Comparison of ENCODE assay signal across 16 mouse cellular contexts in genomic region chr4:118509050-118509449, GRCm38 (mm10). TPM values are rescaled to one million over a fixed set of nuclear protein-coding genes. Genes with fewer than 3 reads are reported as not detected.
DNase-seq lines count a peak whose midpoint lies in the region; ATAC-seq lines count a peak whose summit lies in the region.
"Had no signal": no experiment of that assay in that cellular context is flagged by ENCODE, and none has a peak within 500 bp of the region (broad histone marks: within the 10 kb centered on the region; RNA-seq: fewer than 3 reads in every experiment).

No protein-coding gene starts in this region.

- ATAC-seq in heart, embryonic 11.5 days (replicated peaks; ENCODE audit: insufficient number of reproducible peaks, low FRiP score, low TSS enrichment): no peak
- ATAC-seq in erythroid progenitor cell, adult 5-6 weeks (replicated peaks; ENCODE audit: low FRiP score, poor library complexity, severe bottlenecking): no peak
- ATAC-seq in granulocyte monocyte progenitor cell, adult 5-6 weeks (replicated peaks; ENCODE audit: poor library complexity, severe bottlenecking): no peak
- ATAC-seq: Patski had no signal

- no peak overlapping the region for H3K9ac ChIP-seq in heart, embryonic 11.5 days (ENCODE audit: low read depth, low read length)
- H3K9ac ChIP-seq: embryonic facial prominence, embryonic 15.5 days; liver, embryonic 14.5 days had no signal

- H3K27me3 ChIP-seq in heart, embryonic 11.5 days (ENCODE audit: control insufficient read depth, insufficient read depth, low read length): no peaks in the 10 kb centered on the region
- H3K27me3 ChIP-seq: embryonic facial prominence, embryonic 15.5 days; Patski had no signal

- peak; percentile 25 to 65 for DNase-seq in heart, adult 18-20 months
- peak; percentile 8 for DNase-seq in retina, postnatal 1 day
- no peak for DNase-seq in retina, embryonic 14.5 days (ENCODE audit: low spot score)
- peak; percentile 29 for DNase-seq in brain, adult 2 months (ENCODE audit: low read depth, low spot score)
- peak; percentile 23 for DNase-seq in heart, postnatal 4 days
- DNase-seq: adrenal gland, postnatal 14 days; cerebellum, adult 11 months had no signal

- H3K4me2 ChIP-seq in heart, embryonic 11.5 days: no peak overlapping the region
- H3K4me2 ChIP-seq: embryonic facial prominence, embryonic 15.5 days had no signal

- no peaks in the 10 kb centered on the region for H3K4me1 ChIP-seq in heart, embryonic 11.5 days (ENCODE audit: control insufficient read depth, insufficient read depth, low read length)
- H3K4me1 ChIP-seq: embryonic facial prominence, embryonic 15.5 days had no signal

- H3K36me3 ChIP-seq in heart, embryonic 11.5 days (ENCODE audit: control insufficient read depth, insufficient read depth, low read length): no peaks in the 10 kb centered on the region
- H3K36me3 ChIP-seq: embryonic facial prominence, embryonic 15.5 days had no signal

- 18% methylated on average over 6 of the region's 6 CpGs for WGBS in heart, embryonic 11.5 days (ENCODE audit: insufficient replicate concordance)

- H3K4me3 ChIP-seq in heart, embryonic 11.5 days (ENCODE audit: low read depth, low read length): no peak overlapping the region
- H3K4me3 ChIP-seq: embryonic facial prominence, embryonic 15.5 days had no signal

- H3K27ac ChIP-seq in heart, embryonic 11.5 days (ENCODE audit: low read depth, low read length): no peak overlapping the region
- H3K27ac ChIP-seq: embryonic facial prominence, embryonic 15.5 days; liver, embryonic 14.5 days had no signal

- no peaks in the 10 kb centered on the region for H3K9me3 ChIP-seq in heart, embryonic 11.5 days (replicated peaks; ENCODE audit: control insufficient read depth, low read length)
- H3K9me3 ChIP-seq: embryonic facial prominence, embryonic 15.5 days had no signal

RNA-seq across cellular contexts. Expression of gene 2610528J11Rik, which starts 17.7 kb away (rescaled TPM):
- total RNA-seq in heart, adult 18-20 months (2021): not detected
- 0.31 and 0.39 TPM in 2 replicates for polyA plus RNA-seq in heart, embryonic 11.5 days (2014; fragmentation: Nextera tagmentation; extraction: Ambion mirVana)
- not detected for total RNA-seq in heart, postnatal 4 days (2021)
- not detected in 2 replicates for total RNA-seq in erythroid progenitor cell, adult 5-6 weeks (2015; ENCODE audit: low replicate concordance)
- total RNA-seq in erythroid progenitor cell, adult 5-6 weeks (2017; ENCODE audit: low replicate concordance): not detected in 2 replicates
- total RNA-seq in granulocyte monocyte progenitor cell, adult 5-6 weeks (2014; fragmentation: Nextera tagmentation): not detected in 2 replicates
- total RNA-seq in granulocyte monocyte progenitor cell, adult 5-6 weeks (2017): not detected in 2 replicates
- total RNA-seq: left cerebral cortex, postnatal 10 days; megakaryocyte-erythroid progenitor cell, adult 5-6 weeks had no signal
- polyA plus RNA-seq: Patski had no signal

RNA-seq across cellular contexts. Expression of gene Tie1, which starts 19.2 kb away (rescaled TPM):
- 10 to 100 TPM; 47.5 to 56.8 TPM for total RNA-seq in heart, adult 18-20 months (2021)
- 34.6 and 40.9 TPM in 2 replicates for polyA plus RNA-seq in heart, embryonic 11.5 days (2014; fragmentation: Nextera tagmentation; extraction: Ambion mirVana)
- total RNA-seq in heart, postnatal 4 days (2021): 10 to 100 TPM; 86.2 to 88.9 TPM
- not detected in 2 replicates for total RNA-seq in erythroid progenitor cell, adult 5-6 weeks (2015; ENCODE audit: low replicate concordance)
- total RNA-seq in erythroid progenitor cell, adult 5-6 weeks (2017; ENCODE audit: low replicate concordance): not detected in 2 replicates
- 3.9 and 7.2 TPM in 2 replicates for total RNA-seq in granulocyte monocyte progenitor cell, adult 5-6 weeks (2014; fragmentation: Nextera tagmentation)
- 4.3 and 4.5 TPM in 2 replicates for total RNA-seq in granulocyte monocyte progenitor cell, adult 5-6 weeks (2017)
- polyA plus RNA-seq: Patski had no signal

RNA-seq across cellular contexts. Expression of gene Tmem125, which starts 34.8 kb away (rescaled TPM):
- not detected for total RNA-seq in heart, adult 18-20 months (2021)
- 0.16 and 0.45 TPM in 2 replicates for polyA plus RNA-seq in heart, embryonic 11.5 days (2014; fragmentation: Nextera tagmentation; extraction: Ambion mirVana)
- under 1 TPM; 0.24 to 0.32 TPM for total RNA-seq in heart, postnatal 4 days (2021)
- not detected in 2 replicates for total RNA-seq in erythroid progenitor cell, adult 5-6 weeks (2015; ENCODE audit: low replicate concordance)
- total RNA-seq in erythroid progenitor cell, adult 5-6 weeks (2017; ENCODE audit: low replicate concordance): not detected in 2 replicates
- not detected in 2 replicates for total RNA-seq in granulocyte monocyte progenitor cell, adult 5-6 weeks (2014; fragmentation: Nextera tagmentation)
- total RNA-seq in granulocyte monocyte progenitor cell, adult 5-6 weeks (2017): 0.82 TPM in 1 of 2 replicates, not detected in the other
- total RNA-seq: megakaryocyte-erythroid progenitor cell, adult 5-6 weeks had no signal
- polyA plus RNA-seq: neural tube, embryonic 11.5 days had no signal

RNA-seq across cellular contexts. Expression of gene Mpl, which starts 51.7 kb away (rescaled TPM):
- total RNA-seq in heart, adult 18-20 months (2021): under 1 TPM; 0.15 to 0.22 TPM
- polyA plus RNA-seq in heart, embryonic 11.5 days (2014; fragmentation: Nextera tagmentation; extraction: Ambion mirVana): 3.7 and 4.4 TPM in 2 replicates
- total RNA-seq in heart, postnatal 4 days (2021): under 1 TPM in 1 of 2 experiments, not detected in 1; 0.14 TPM
- 0.72 and 3.8 TPM in 2 replicates for total RNA-seq in erythroid progenitor cell, adult 5-6 weeks (2015; ENCODE audit: low replicate concordance)
- total RNA-seq in erythroid progenitor cell, adult 5-6 weeks (2017; ENCODE audit: low replicate concordance): 0.77 TPM in 1 of 2 replicates, not detected in the other
- 0.11 and 0.49 TPM in 2 replicates for total RNA-seq in granulocyte monocyte progenitor cell, adult 5-6 weeks (2014; fragmentation: Nextera tagmentation)
- not detected in 2 replicates for total RNA-seq in granulocyte monocyte progenitor cell, adult 5-6 weeks (2017)
- polyA plus RNA-seq: Patski had no signal

Comparison
In these comparisons a context has a peak if more than half of its experiments do, and no peak if none do; other contexts are left out.
1. RNA of gene Tie1, which starts 19.2 kb away (total RNA-seq): 86.2 to 88.9 TPM in heart, postnatal 4 days and 47.5 to 56.8 TPM in heart, adult 18-20 months; 3.9 to 7.2 TPM in granulocyte monocyte progenitor cell, adult 5-6 weeks and not detected in erythroid progenitor cell, adult 5-6 weeks; every median in the first group is over 4 times any median in the second.